Mouse (Mus musculus): Measurements from ENCODE around the gene Htra2.

DNA sequence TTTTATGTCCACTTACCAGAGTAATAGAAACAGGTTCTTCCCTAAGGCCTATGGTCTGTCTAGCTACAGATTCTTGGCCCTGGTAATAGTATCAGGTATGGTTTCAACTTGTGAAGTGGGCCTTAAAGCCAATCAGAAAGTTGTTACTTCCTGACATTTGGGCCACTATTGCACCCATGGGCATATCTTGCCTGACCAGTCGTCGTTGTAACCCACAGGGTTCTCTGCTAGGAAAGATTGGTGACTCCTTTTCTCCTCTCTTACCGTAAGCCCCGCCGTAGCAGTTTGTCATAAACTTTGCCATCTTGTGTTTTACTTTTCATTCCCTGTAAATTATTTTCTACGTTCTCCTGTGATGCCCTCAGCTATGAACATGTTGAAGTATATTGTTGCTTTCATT is 35.0 kb downstream of the Htra2 start:
- TF ChIP-seq CTCF (IDR thresholded peaks at IDR 0.05; ENCODE audit: control insufficient read depth, insufficient read depth, insufficient replicate concordance, low read depth, low read length), result no peak
- TF ChIP-seq POLR2A (IDR thresholded peaks at IDR 0.05; ENCODE audit: control insufficient read depth, low read depth, low read length), result no peak
